Mouse (Mus musculus): ENCODE results near the gene Patz1.

Gene Patz1

DNA sequence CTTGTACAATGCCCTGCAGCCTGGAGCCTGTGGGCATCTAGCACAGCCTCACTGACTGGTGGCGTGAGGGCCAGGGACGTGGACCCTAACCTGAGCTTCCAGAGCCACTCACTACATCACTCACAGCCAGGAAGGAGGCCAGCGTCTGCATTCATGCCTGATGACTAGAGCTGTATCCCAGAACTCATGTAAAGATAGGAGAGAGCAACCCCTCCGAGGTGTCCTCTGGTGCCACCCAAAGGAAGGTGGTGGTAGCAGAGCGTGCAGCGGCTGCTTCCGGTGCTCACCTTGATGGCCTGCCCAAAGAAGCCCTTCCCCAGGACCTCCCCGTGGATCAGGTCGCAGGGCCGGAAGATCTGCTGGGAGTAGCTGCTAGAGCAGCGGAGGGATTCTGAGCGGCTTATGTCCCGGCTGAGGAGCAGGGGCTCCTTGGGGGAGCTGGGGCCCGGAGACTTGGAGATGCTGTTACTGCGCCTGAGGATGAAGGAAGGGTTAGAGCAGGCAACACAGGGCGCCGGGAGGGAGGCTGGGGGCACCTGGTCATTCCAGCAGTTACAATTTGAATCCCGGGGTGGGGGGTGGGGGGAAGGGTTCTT is 64.4 kb downstream of the Patz1 start:
- DNase-seq (ENCODE audit: low read depth, low spot score), result peak; percentile 56
